Mouse (Mus musculus) urinary bladder, postnatal 36 days (tissue): ENCODE data around the gene Adgrf2.

Experiments
- DNase-seq, 2 experiments: peaks; one replicate each; pipeline ENCODE4 v3.0.0; 2022; ENCODE audit warnings: low spot score in 2 of 2, mixed read lengths in 1 of 2

Gene Adgrf2

DNA sequence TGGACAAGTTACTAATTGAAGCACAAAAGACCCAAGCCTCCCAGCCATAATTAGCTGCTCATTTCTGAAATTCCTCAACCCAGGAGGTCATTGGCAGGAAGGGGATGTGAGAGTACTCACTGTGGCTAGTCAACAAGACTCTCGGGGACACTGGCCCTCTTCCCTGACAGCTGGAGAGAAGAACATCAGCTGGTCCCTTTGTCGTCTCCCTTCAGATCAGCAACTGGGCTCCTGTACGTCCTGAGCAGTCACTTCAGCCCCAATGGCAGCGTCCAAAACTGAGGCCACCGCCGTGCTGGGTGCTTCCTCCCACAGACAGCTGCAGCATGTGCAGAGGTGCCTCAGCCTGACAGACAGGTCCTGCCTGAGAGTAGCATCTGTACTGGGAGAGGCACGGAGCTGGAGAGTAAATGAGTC is at the start of gene Adgrf2:
Adgrf2 (minus strand) TSS at position 379 of the 417 bp plus-strand sequence.
- no peak for DNase-seq

DNA sequence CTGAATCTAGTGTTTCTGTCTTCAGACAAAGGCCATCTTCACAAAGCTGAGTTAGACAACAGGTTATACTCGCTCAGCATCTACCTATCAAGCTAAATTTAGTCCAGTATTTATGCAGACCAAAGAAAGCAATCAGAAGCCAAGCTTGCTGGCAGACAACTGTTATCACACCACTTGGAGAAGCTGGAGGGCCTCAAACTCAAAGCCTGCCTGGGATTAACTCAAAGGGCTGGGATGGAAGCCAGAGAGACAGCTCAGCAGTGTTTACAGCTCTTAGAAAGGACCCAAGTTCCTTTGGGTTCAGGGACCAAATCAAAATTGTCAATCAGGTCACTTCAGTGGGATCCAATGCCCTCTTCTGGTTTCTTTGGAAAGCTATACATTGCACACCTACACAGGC is 48.8 kb upstream of the Adgrf2 start:
- no peak for DNase-seq

DNA sequence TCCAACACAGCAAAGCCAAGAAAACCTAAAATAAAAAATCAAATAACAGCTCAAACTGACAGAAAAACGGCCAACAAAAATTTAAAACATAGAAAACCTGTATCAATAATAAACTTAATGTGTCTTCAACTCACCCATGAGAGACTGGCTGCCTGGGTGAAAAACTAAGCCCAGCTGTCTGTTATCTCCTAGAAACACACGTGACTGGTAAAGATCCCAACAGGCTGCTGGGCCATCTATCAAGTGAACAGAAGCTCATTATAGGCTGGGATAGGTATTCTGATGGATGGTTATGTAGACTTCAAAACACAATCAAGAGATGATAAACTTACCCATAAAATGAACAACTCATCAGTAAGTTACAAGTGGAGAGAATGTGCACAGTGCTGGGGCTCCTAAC is 47.7 kb upstream of the Adgrf2 start:
- DNase-seq = no peak

DNA sequence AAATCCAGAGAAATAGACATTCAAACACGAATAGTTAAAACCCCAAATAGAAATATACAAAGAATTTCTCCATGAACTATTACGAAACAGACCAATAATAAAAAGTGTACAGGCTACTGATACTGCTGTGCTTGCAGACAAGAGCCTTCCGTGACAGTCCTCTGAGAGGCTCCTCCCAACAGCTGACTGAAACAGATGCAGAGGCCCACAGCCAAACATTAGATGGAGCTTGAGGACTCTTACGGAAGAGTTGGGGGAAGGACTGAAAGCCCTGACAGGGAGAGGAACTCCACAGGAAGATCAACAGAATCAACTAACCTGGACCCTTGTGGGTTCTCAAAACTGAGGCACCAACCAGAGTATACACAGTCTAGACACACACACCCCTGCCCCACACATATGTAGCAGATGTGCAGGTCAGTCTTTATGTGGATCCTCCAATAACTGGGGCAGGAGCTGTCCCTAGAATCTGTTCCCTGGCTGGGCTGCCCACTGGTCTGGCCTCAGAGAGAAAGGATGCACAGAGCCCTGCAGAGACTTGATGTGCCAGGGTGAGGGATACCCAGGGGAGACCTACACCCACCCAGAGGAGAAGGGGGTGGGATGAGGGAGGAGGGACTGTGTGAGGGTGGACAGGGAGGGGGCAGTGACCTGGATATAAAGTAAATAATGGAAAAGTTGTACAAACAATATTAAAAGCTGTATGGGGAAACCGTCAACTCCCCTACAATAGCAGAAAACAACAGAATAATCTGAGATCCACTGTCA is 46.9 kb upstream of the Adgrf2 start:
- peak in 1 of 2 experiments; percentile 8 for DNase-seq

DNA sequence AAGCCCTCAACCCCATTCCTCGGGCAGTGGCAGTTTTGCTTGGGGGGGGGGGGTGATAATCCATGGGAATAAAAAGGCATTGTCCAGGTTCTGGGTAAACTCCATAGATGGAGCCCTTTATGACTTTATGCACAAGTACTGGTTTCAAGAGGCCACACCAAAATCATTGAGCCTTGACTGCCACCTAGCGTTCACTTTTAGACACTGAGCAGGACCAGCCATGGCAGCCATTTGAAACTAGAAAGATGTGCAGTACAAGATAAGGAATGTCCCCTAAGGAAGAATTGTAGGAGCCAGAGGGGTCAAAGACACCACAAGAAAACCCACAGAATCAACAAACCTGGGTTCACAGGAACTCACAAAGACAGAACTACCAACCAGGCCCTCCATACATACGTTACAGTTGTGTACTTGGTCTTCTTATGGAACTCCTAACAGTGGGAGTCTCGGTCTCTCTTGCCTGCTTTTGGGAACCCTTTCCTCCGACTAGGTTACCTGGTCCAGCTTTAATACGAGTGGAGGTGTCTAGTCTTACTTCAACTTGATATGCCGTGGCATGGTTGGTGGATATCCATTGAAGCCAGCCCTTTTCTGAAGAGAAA is 40.3 kb upstream of the Adgrf2 start:
- peak; percentile 47 to 64 for DNase-seq

DNA sequence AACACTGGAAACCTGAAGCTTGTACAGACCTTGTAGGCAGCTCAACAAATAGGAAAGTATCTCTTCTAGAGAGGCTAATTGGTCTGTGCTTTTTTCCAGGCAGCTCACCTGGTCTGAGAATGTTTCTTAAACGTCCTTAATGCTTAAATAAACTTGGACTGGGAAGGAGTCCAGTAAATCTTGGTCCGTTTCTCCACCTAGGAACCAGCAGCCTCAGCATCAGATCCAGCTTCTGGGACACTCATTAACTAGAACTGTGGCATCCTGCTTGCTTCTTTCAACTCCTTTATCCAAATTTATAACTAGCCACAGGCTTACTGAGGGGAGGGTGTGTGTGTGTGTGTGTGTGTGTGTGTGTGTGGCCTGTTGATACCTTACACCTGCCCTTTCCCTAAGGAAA is 11.8 kb upstream of the Adgrf2 start:
- no peak for DNase-seq

DNA sequence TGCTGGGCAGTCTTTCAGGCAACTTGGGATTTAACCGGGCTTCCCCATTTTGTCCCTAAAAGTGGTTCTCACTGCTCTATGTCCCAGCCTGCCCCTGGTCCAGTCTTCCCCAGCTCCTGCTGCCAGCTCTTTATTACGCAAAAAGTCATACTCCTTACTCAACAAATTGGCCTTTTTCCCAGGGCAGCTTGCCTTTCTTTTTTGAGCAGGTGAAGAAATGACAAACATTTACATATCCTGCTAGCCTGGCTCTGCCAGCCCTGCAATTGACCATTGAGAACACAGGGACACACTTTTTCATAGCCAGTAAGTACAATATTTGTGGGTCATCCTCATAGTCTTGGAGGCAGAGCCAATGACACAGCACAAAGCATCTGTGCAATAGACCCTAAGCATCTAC is 10.2 kb upstream of the Adgrf2 start:
- peak in 1 of 2 experiments; percentile 41 for DNase-seq

DNA sequence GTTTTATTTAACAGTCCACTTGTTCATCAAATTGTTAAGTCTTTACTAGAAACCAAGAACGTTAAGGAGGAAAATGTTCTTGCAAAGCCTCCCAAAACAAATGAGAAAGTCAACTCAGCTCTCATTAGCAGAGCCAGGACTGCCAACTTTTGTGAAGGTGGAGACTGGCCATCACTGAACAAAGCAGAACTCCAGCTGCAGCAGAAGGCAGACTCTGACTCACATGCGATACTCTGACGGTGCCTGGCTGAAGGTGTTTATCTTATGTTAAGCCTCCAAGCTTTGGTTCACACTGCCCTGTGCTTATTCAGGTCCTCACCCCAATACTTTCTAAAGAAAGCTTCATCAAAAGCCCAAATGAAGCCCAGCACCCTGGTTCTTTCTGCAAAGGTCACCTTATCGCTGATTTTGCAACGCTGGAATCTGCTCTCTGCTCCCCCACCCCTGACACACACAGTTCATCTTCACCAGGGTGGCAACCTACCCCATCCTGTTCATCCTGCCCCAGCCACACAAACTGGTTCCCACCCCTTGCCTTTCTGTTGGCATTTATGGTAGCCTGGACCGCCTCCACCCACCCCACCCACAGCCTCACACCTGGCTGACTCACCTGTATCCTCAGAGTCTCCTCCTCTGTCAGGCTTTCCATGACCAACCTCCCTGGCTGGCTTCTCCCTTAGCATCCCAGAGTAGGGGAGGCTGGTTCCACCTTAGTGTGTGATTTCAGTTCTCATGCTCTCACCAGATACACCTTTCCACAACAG is 3.9 kb upstream of the Adgrf2 start:
- DNase-seq = no peak

DNA sequence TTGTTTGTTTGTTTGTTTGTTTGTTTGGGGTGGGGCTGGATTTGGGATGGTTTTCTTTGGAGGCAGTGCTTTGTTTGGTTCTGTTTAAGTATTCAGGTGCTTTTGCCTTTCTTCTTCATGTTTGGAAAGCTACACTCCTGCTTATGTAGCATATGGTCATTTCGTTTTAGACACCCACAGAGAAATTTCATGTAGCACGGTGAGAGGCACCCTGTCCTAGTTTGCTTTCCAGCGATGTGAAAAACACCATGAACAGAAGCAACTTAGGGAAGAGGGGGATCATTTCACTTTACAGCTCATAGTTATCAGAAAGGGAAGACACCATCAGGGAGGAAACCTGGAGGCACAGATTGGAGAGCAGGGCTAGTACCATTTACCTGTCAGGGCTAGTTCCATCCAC is 844 bp upstream of the Adgrf2 start:
- DNase-seq = no peak

DNA sequence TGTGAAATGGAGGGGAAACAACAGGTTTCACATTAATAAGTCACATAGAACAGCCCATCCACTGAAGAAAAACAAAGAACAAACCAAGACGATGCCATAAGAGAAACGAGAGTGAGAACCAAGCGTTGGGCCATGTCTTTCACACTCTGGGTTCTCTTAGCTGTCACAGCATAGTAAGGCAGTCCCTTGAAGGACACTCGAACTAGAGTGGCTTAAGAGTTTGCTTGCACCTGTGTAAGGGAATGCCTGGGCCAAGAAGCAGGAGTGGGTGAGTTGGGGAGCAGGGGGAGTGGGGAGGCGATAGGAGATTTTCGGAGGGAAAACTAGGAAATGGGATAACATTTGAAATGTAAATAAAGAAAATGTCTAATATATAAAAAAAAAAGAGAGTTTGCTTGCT is 3.2 kb downstream of the Adgrf2 start:
- no peak for DNase-seq

DNA sequence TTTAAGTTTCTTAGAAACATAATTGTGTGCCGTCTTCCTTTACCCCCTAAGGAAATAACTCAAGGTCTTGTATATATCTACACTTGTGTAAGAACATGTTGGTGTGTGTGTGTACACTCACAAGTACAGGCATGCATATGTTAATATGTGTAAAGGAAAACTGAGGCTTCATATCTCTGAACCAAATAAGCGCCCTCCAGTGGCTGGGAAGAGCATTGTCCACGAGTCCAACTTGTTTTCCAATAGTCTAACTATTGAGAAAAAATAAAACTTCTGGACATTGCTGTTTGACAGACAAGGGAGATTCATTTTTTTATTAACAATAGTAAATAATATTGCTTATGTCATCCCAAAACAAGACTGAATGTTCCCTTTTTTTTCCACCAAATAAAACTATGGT is 24.8 kb downstream of the Adgrf2 start:
- no peak for DNase-seq

DNA sequence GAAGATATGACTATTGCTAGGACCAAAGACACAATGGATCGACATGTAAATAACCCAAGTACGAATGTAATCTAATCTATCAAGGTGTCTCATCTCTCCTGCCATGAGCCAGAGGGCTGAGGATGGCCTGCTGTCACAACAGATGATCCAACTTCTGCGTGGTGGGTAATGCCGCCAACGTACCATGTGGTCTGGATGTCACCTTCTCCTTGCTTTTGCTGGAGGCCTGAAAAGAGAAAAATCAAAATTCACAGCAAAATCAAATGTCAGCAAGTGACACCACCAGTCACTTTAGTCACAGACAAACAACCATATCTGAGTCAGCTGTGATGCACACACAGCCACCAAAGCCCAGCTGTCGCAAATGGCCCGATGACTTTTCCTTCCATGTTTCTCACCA is 27.0 kb downstream of the Adgrf2 start:
- DNase-seq = no peak

DNA sequence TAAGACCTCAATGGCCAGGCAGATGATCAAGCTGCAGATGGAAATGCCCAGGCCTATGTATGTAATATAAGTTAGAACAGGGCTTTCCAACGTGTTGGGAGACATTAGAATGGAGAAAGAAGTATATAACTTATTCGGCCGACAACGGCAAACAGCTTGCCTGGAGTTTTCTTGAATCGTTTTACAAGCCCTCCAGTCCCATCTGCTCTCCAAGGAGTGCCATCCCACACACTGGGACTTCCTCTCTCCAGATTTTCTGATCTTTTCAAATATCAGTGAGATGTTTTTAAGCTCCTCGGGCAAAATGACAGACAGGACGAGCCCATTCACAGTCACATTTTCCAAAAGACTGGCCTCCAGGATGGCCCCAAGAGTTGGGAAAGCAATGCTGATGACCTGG is 31.3 kb downstream of the Adgrf2 start:
- DNase-seq = no peak

DNA sequence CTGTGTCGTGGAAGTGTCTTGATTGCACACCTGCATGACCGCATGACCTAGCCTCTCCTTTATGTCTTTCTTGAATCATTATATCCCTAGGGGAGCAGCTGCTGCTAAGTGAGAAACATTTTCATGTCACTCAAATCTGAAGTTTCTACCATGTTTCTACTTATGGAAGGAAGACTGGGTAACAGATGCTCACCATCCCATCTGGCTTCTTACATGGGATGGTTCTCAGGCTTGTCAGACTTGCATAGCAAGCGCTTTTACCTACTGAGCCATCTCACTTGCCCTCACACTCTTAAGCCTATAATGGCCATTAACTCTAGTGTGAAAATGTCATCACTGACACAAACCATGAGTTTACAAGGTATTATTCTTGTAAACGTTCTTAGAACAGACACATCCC is 36.4 kb downstream of the Adgrf2 start:
- no peak for DNase-seq

DNA sequence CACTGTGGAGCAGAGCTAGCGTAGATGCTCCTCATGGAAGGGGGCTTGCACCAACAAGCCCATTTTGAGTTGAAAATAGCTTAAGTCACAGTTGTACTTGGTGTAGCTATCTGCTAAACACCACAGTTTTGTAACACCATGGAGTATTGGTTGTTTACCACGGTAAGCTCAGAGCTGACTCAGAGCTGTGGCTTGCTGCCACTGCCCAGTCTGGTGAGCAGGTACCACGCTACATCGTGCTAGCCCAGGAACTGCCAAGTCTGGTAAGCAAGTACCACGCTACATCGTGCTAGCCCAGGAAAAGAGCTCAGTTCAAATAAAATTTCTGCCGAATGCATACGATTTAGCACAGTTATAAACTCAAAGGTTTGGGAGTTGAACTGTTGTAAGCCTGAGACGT is 39.8 kb downstream of the Adgrf2 start:
- peak in 1 of 2 experiments; percentile 42 for DNase-seq

DNA sequence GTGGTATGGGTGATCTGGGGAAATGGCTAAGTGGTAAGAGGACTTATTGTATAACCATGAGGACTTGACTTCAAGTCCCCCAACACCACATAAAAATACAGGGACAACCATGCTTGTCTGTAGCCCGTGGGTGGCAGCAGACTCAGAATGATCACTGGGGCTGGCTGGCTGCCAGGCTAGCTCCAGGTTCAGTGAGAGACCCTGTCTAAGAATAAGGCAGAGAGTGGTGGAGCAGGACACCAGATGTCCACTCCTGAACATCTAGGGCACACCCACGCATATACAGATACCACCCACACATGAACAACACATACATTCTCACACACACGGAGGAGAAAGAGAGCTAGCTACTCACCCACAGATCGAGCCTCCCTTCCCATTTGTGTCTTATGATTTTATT is 47.2 kb downstream of the Adgrf2 start:
- no peak for DNase-seq

DNA sequence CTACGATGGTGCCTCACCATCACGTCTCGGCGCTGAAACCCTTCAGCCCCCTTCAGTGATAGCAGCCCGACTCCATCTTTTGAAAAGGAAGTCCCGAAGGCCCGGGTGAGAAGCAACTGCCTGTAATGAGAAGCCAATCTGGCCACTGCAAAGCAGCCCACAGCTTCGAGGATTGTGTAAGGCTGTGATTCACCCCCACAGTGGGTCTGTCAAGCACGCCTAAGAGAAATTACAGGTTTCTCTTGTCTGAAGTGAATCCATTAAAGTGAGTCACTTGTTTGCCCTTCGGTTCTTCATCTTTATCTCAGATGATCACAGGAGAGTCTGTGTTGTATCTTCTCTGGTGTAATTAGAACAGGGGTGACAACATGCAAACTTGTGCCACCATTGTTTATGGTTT is 49.8 kb downstream of the Adgrf2 start, which contains the start of gene Adgrf4:
Adgrf4 (minus strand) TSS at position 149 of the 400 bp plus-strand sequence.
- peak; percentile 8 to 15 for DNase-seq

DNA sequence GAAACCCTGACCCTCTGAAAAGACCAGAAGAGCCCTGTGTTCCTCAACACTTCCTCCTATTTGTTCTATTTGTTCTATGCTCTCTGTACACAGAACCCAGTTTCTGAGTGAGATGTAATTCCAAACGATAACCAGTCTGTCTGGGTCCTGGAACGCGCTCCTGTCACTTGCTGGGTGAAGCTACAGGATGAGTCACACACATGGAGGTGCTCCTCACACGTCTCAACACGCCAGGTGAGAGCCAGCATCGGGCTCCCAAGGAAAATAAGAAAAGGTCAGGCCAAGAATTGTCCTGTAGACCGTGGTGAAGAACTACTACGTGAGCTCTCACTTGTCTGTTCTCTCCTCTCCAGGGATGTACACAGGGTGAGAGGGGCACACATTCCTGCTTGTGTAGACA is 51.4 kb downstream of the Adgrf2 start:
- peak; percentile 22 to 25 for DNase-seq
